In the genomic region with DNA sequence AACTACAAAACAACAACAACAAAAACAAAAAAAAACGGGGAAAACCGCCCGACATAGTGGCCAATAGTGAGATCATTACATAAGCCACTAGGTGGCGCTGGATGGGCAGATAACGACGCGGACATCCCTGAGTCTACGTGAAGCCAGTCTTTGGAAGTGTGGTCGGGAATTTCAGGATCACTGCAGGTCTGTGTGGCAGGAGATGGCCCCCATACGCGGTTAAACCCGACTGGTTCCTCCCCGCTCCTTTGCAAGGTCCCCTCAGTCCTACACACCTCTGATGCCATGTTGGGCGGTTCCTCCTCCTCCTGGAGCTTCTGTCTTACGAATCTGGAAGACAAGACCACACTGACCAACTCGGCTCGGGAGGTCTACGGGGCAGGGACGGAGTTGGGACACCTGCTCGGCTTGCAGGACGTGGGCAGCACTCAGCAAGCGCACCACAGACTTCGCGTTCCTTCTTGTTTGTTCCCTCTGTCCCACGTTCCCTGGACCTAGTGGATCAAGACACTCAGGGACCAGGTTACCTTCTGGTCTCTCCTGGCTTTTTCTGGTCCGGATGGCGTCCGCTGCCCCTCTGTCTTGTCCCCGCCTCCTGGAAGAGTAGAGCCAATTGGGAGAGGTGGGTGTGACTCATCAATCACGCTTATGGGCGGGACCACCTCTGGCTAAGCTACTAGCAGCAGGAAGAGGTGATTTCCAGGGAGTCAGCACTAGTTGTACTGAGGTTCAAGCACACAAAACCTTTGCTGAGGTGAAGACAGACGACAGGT, we compare ENCODE assay signal across 8 mouse cellular contexts. TPM values are rescaled to one million over a fixed set of nuclear protein-coding genes. Genes with fewer than 3 reads are reported as not detected.
DNase-seq lines count a peak whose midpoint lies in the region; ATAC-seq lines count a peak whose summit lies in the region.

No protein-coding gene starts in this region.

- peak overlapping the region; percentile 58 for H3K27ac ChIP-seq in intestine, embryonic 14.5 days (ENCODE audit: low read depth)

- H3K9me3 ChIP-seq in intestine, embryonic 14.5 days (ENCODE audit: control insufficient read depth, low read length), result no peaks in the 10 kb centered on the region

- peak overlapping the region; percentile 39 for H3K9ac ChIP-seq in intestine, embryonic 14.5 days (ENCODE audit: low read length)

- WGBS in intestine, embryonic 14.5 days, result under 1% methylated on average over 32 of the region's 32 CpGs

- H3K4me1 ChIP-seq in intestine, embryonic 14.5 days (replicated peaks; ENCODE audit: control insufficient read depth, insufficient read depth, low read length), result peaks cover 6% of the 10 kb centered on the region; the same call in 1 of the 2 replicates

- peak; percentile 94 to 97 for DNase-seq in adrenal gland, adult (ENCODE audit: inconsistent age in 2 of 2, low spot score in 1 of 2)
- peak; percentile 92 for DNase-seq in embryo, embryonic 11 days
- peak; percentile 82 for DNase-seq in gastrocnemius, postnatal 25 days
- peak; percentile 95 for DNase-seq in intestine, embryonic 14.5 days (ENCODE audit: low spot score)
- DNase-seq in left cerebral cortex, postnatal 14 days (ENCODE audit: low spot score in 2 of 2), result peak; percentile 72 to 81
- peak; percentile 92 for DNase-seq in mesoderm, embryonic 11.5 days (ENCODE audit: low read depth, low spot score)
- DNase-seq in right cerebral cortex, postnatal 36 days (ENCODE audit: low spot score in 2 of 2), result peak; percentile 57 to 63
- DNase-seq in yolk sac, embryonic 10.5 days (ENCODE audit: low spot score), result peak; percentile 94

- ATAC-seq in intestine, embryonic 14.5 days (replicated peaks; ENCODE audit: low FRiP score, low TSS enrichment, low read depth), result peak; percentile 90

- H3K4me2 ChIP-seq in intestine, embryonic 14.5 days (ENCODE audit: low read length), result peak overlapping the region; percentile 74

- peak overlapping the region; percentile 53 for H3K4me3 ChIP-seq in intestine, embryonic 14.5 days (ENCODE audit: low read depth, low read length)

- H3K27me3 ChIP-seq in intestine, embryonic 14.5 days (replicated peaks; ENCODE audit: control insufficient read depth, insufficient read depth, low read length), result no peaks in the 10 kb centered on the region

- intact Hi-C loops in left cerebral cortex, postnatal 14 days (cut with DNase I), result loop anchor here (5.0 to 10.0 kb wide), 2 partner anchors 113 to 231 kb away; a partner anchor contains a TSS

- H3K36me3 ChIP-seq in intestine, embryonic 14.5 days (ENCODE audit: control insufficient read depth, insufficient read depth, low read length), result no peaks in the 10 kb centered on the region

RNA-seq across cellular contexts. Expression of a gene that starts 5.1 kb away (rescaled TPM):
- 10 to 100 TPM in 1 of 2 experiments, 1 to 10 TPM in 1; 9.4 to 10.1 TPM for total RNA-seq in gastrocnemius, postnatal 25 days (2021)
- polyA plus RNA-seq in intestine, embryonic 14.5 days (2014; fragmentation: Nextera tagmentation; extraction: Ambion mirVana), result 44.6 and 55.7 TPM in 2 replicates
- 10 to 100 TPM; 14.7 to 19.8 TPM for total RNA-seq in left cerebral cortex, postnatal 14 days (2021)

RNA-seq across cellular contexts. Expression of a gene that starts 5.1 kb away (rescaled TPM):
- 10 to 100 TPM; 13.3 to 13.9 TPM for total RNA-seq in gastrocnemius, postnatal 25 days (2021)
- 19.7 and 23.4 TPM in 2 replicates for polyA plus RNA-seq in intestine, embryonic 14.5 days (2014; fragmentation: Nextera tagmentation; extraction: Ambion mirVana)
- total RNA-seq in left cerebral cortex, postnatal 14 days (2021), result 10 to 100 TPM; 30.1 to 33.7 TPM

RNA-seq across cellular contexts. Expression of a gene that starts 21.1 kb away (rescaled TPM):
- 10 to 100 TPM in 1 of 2 experiments, 1 to 10 TPM in 1; 9.2 to 14.7 TPM for total RNA-seq in gastrocnemius, postnatal 25 days (2021)
- polyA plus RNA-seq in intestine, embryonic 14.5 days (2014; fragmentation: Nextera tagmentation; extraction: Ambion mirVana), result 94.9 and 98.4 TPM in 2 replicates
- total RNA-seq in left cerebral cortex, postnatal 14 days (2021), result 10 to 100 TPM; 12.4 to 12.9 TPM

RNA-seq across cellular contexts. Expression of a gene that starts 49.2 kb away (rescaled TPM):
- 1 to 10 TPM; 5.8 to 7.7 TPM for total RNA-seq in gastrocnemius, postnatal 25 days (2021)
- 68.4 and 70.0 TPM in 2 replicates for polyA plus RNA-seq in intestine, embryonic 14.5 days (2014; fragmentation: Nextera tagmentation; extraction: Ambion mirVana)
- 10 to 100 TPM; 36.1 to 40.8 TPM for total RNA-seq in left cerebral cortex, postnatal 14 days (2021)

Comparison
In these comparisons a context has a peak if more than half of its experiments do, and no peak if none do; other contexts are left out.
1. Peak in every context shown above with its lines: DNase-seq, ATAC-seq, H3K4me3 ChIP-seq and H3K27ac ChIP-seq.